Mouse (Mus musculus): ENCODE measurements around the gene Ankrd36.

DNA sequence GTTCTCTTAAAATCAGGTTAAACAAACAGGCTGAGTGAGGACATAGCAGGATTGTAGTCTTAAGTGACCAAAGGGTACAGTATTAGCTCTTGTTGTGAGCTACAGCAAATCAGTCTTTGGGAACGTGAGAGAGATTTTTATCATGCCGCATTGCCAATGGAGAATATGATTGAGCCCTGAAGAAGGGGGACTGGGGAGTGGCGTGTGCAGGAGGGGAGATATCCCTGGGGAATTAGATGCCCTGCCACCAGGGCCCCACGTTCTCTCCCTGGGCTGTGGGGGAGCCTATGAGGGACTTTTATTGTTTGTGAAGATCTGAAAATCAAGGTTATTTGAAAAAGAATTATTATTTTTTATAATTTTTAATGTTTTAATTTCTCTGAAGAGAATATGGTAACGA, 26.3 kb downstream of the Ankrd36 start:
- no peak for TF ChIP-seq EP300 (optimal IDR thresholded peaks at IDR 0.05)
- no peak for TF ChIP-seq CTCF (IDR thresholded peaks at IDR 0.05; ENCODE audit: low read depth)

All from stomach, postnatal 0 days (tissue).